Mouse (Mus musculus): Measurements from ENCODE around the gene Slc39a11. TPM values are rescaled to one million over a fixed set of nuclear protein-coding genes. Genes with fewer than 3 reads are reported as not detected.

The Slc39a11 gene
- polyA plus RNA-seq, 1 experiment, result 32.4 TPM

DNA sequence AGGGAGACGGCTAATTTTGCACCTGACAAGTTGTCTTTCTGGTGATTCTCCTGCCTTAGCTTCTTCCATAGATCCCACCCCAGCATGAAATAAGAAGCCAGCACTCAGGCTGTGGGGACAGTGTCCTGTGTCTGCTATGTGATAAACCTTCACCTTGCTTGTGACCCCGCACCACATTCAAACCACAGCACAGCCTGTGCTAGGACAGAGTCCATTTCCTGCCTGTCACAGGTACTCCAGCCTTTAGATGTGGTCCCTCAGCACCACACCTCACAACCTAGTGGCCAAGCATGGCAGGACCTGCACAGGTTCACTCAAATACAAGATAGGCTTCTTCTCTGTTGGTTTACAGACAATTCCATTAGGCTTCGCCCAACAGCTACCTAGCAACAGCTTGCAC lies 328.3 kb downstream of the Slc39a11 start:
- no peaks in the 10 kb centered on the region for H3K36me3 ChIP-seq (ENCODE audit: control insufficient read depth, insufficient read depth, low read length)
- no peak overlapping the region for H3K4me3 ChIP-seq (ENCODE audit: low read depth, low read length)
- no peak overlapping the region for H3K27ac ChIP-seq (ENCODE audit: insufficient read depth, low read depth, low read length)
- H3K4me1 ChIP-seq (ENCODE audit: control insufficient read depth, insufficient read depth, insufficient read length, low read length), result no peaks in the 10 kb centered on the region; the same call in 1 of the 2 replicates
- no peak for TF ChIP-seq POLR2A (IDR thresholded peaks at IDR 0.05; ENCODE audit: low read depth, low read length)
- no peak for TF ChIP-seq CTCF (IDR thresholded peaks at IDR 0.05; ENCODE audit: extremely low read depth, insufficient read length, insufficient replicate concordance, low read depth, low read length)
- 82% methylated on average over 3 of the region's 3 CpGs for WGBS
- no peaks in the 10 kb centered on the region for H3K27me3 ChIP-seq (ENCODE audit: control insufficient read depth, insufficient read depth, low read length)

DNA sequence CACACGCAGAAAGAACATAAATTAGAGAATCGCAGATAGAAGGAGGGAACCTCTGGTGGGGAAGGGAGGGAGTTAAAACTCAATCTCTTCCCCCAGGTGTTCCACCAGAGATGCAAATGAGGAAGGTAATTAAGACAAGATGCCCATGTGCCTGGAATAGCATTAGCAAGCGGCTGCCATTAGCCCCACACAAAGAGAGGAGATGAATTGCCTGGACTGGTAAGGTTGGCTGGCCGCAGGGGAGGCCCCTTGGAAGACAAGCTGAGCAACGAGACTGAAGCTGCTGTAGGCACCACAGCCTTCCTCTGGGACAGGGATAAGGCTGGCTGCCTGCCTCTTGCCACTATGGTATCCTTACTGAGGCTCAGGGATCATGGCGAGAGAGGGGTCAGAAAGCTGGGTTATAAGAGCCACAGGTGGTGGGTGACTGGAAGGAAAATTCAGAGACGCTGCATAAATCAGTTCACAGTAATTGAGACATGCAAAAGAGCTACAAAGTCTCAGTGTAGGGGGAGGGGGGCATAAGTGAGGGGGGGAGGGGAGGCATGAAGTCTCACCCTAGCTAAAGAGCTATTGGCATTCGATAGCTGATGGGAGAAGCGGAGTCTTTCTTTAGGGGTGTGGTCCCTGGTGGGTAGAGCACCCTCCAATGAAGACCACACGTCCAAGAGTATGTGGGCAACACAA lies 340.5 kb downstream of the Slc39a11 start:
- no peaks in the 10 kb centered on the region for H3K36me3 ChIP-seq (ENCODE audit: control insufficient read depth, insufficient read depth, low read length)
- TF ChIP-seq POLR2A (IDR thresholded peaks at IDR 0.05; ENCODE audit: low read depth, low read length) (no peak), CTCF (IDR thresholded peaks at IDR 0.05; ENCODE audit: extremely low read depth, insufficient read length, insufficient replicate concordance, low read depth, low read length) (no peak)
- H3K27ac ChIP-seq (ENCODE audit: insufficient read depth, low read depth, low read length), result no peak overlapping the region
- no peaks in the 10 kb centered on the region for H3K4me1 ChIP-seq (ENCODE audit: control insufficient read depth, insufficient read depth, insufficient read length, low read length)
- no peak overlapping the region for H3K4me3 ChIP-seq (ENCODE audit: low read depth, low read length)
- no peaks in the 10 kb centered on the region for H3K27me3 ChIP-seq (ENCODE audit: control insufficient read depth, insufficient read depth, low read length)
- 92% methylated on average over 10 of the region's 10 CpGs for WGBS

DNA sequence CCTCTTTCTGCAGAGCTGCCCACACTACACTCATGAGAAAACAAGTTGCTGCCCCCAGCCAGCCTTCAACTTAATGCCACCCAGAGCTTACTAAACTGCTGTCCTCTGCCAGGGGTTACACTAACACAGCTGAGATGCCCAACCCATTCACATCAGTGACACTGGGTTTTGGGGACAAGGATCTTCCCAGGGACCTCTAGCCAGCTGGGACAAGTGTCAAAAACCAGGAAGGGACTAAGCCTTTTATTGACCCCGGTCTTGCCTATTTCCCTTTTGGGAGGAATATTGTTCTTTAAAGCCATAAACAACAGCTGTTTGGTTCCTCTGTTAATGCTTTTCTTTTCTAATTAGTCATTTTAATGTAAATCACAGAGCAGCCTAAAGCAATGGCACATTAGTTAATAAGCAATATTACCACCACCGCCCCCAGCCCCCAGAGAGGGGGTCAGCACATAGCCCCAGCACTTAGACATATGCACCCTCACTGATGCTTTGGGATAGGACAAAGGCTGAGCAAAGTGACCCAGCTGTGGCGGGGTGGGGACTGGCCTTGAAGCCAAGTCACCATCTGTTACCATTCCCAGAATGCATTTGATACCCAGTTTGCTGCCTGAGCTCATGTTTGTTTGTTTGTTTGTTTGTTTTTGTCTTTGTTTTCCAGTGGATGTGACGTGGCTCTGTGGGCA lies 341.5 kb downstream of the Slc39a11 start:
- no peaks in the 10 kb centered on the region for H3K27me3 ChIP-seq (ENCODE audit: control insufficient read depth, insufficient read depth, low read length)
- H3K4me1 ChIP-seq (ENCODE audit: control insufficient read depth, insufficient read depth, insufficient read length, low read length), result no peaks in the 10 kb centered on the region
- TF ChIP-seq POLR2A (IDR thresholded peaks at IDR 0.05; ENCODE audit: low read depth, low read length), result no peak
- TF ChIP-seq CTCF (IDR thresholded peaks at IDR 0.05; ENCODE audit: extremely low read depth, insufficient read length, insufficient replicate concordance, low read depth, low read length), result no peak
- no peaks in the 10 kb centered on the region for H3K36me3 ChIP-seq (ENCODE audit: control insufficient read depth, insufficient read depth, low read length)
- 75% methylated on average over 4 of the region's 4 CpGs for WGBS
- H3K4me3 ChIP-seq (ENCODE audit: low read depth, low read length), result no peak overlapping the region
- no peak overlapping the region for H3K27ac ChIP-seq (ENCODE audit: insufficient read depth, low read depth, low read length)

DNA sequence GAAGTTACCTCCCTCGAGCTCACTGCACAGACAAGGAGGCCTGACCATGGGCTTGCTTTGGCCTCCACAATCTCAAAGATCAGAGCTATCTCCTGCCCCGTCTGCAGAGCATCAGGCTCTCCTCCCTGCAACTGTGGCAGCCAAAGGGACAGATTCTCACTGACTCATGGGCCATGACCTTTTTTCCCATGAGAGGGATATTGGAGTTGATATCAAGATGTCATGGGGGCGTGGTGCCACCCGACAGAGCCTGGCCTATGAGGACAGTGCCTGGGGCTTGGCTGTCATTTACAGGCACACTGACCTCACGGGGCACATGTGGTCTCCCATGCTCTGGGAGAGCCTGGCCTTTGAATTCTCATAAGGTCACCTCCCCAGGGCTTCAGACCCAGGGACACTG lies 346.7 kb downstream of the Slc39a11 start:
- Histone ChIP-seq H3K27me3 (ENCODE audit: control insufficient read depth, insufficient read depth, low read length) (no peaks in the 10 kb centered on the region), H3K36me3 (ENCODE audit: control insufficient read depth, insufficient read depth, low read length) (no peaks in the 10 kb centered on the region), H3K4me3 (ENCODE audit: low read depth, low read length) (no peak overlapping the region), H3K4me1 (ENCODE audit: control insufficient read depth, insufficient read depth, insufficient read length, low read length) (no peaks in the 10 kb centered on the region), H3K27ac (ENCODE audit: insufficient read depth, low read depth, low read length) (no peak overlapping the region)
- TF ChIP-seq CTCF (IDR thresholded peaks at IDR 0.05; ENCODE audit: extremely low read depth, insufficient read length, insufficient replicate concordance, low read depth, low read length) (no peak), POLR2A (IDR thresholded peaks at IDR 0.05; ENCODE audit: low read depth, low read length) (no peak)
- 85% methylated on average over 5 of the region's 5 CpGs for WGBS

DNA sequence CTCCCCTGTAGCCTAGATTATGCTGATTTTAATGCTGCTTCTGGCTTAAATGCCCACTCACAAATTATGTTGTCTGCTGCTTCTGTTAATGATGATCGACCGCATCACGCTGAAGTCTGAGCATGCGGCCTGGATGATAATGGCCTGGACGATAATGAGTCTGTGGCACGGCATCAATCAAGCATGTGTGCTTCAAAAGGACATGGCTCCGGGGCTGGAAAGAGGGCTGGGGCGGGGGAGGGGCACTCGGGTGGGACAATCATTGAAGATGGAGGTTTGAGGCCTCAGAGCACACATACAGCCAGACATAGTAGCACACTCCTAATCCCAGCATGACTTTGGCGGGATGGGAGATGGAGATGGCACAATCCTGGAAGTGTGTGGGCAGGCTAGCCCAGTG lies 350.4 kb downstream of the Slc39a11 start:
- Histone ChIP-seq H3K4me1 (ENCODE audit: control insufficient read depth, insufficient read depth, insufficient read length, low read length) (peaks cover 8% of the 10 kb centered on the region), H3K4me3 (ENCODE audit: low read depth, low read length) (no peak overlapping the region), H3K27ac (ENCODE audit: insufficient read depth, low read depth, low read length) (no peak overlapping the region), H3K36me3 (ENCODE audit: control insufficient read depth, insufficient read depth, low read length) (no peaks in the 10 kb centered on the region), H3K27me3 (ENCODE audit: control insufficient read depth, insufficient read depth, low read length) (no peaks in the 10 kb centered on the region)
- TF ChIP-seq POLR2A (IDR thresholded peaks at IDR 0.05; ENCODE audit: low read depth, low read length) (no peak), CTCF (IDR thresholded peaks at IDR 0.05; ENCODE audit: extremely low read depth, insufficient read length, insufficient replicate concordance, low read depth, low read length) (no peak)
- 93% methylated on average over 10 of the region's 10 CpGs for WGBS

DNA sequence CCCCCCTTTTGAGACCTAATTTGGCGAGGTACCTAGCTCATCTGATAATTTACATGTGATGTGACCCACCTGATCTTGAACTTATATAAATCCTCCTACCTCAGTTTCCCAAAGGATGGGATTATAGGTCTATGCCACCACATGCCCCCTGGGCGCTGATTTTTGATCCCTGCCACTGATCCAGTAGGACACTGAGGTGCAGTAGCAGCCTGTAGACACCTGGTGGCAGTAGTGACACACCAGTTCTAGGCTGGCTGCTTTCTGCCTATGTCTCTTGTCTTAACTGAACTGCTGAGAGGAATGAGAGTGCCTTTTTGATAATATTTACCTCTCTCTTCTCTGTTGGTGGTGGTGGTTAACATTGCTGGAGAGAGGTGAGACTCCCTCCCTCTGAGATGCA lies 352.1 kb downstream of the Slc39a11 start:
- peak; percentile 89; the same call in 1 of the 2 replicates for TF ChIP-seq CTCF (IDR thresholded peaks at IDR 0.05; ENCODE audit: extremely low read depth, insufficient read length, insufficient replicate concordance, low read depth, low read length)
- TF ChIP-seq POLR2A (IDR thresholded peaks at IDR 0.05; ENCODE audit: low read depth, low read length), result no peak
- no peak overlapping the region for H3K27ac ChIP-seq (ENCODE audit: insufficient read depth, low read depth, low read length)
- H3K27me3 ChIP-seq (ENCODE audit: control insufficient read depth, insufficient read depth, low read length), result no peaks in the 10 kb centered on the region
- peaks cover 14% of the 10 kb centered on the region for H3K4me1 ChIP-seq (ENCODE audit: control insufficient read depth, insufficient read depth, insufficient read length, low read length)
- no peak overlapping the region for H3K4me3 ChIP-seq (ENCODE audit: low read depth, low read length)
- WGBS, result 13% methylated on average over 2 of the region's 2 CpGs
- H3K36me3 ChIP-seq (ENCODE audit: control insufficient read depth, insufficient read depth, low read length), result no peaks in the 10 kb centered on the region

DNA sequence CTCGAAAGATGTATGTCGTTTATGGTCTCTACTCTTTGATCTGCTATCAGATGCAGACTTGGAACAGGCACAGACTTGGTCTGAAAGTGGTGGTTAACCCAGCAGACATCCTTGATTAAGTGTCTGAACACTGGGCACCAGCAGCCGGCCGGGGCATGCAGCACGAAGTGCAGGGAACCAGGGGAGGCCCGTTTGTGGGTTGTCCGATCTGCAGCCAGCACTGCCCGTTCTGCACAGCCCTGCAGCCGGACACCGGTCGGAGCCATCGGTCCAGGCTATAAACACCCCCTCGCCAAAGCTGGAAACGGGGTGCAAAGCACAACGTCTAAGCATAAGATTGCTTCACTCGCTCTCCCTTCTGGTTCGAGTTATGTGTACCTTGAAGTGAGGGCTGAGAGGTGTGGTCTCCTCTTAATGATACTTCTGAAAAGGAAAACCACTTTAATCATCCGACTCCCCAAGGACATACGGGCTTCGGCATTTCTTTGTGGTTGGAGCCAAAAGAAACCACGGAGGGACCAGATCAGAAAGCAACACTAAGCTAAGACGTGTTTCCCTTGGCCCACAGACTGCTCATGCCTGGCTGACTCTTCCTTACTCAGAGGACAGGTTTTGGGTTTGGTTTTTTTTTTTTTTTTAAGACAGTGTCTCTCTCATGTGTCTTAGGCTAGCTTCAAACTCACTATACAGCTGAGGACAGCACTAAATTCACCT lies 352.8 kb downstream of the Slc39a11 start:
- Histone ChIP-seq H3K4me3 (ENCODE audit: low read depth, low read length) (peak overlapping the region; percentile 26), H3K4me1 (ENCODE audit: control insufficient read depth, insufficient read depth, insufficient read length, low read length) (peaks cover 19% of the 10 kb centered on the region), H3K27me3 (ENCODE audit: control insufficient read depth, insufficient read depth, low read length) (no peaks in the 10 kb centered on the region), H3K27ac (ENCODE audit: insufficient read depth, low read depth, low read length) (no peak overlapping the region), H3K36me3 (ENCODE audit: control insufficient read depth, insufficient read depth, low read length) (no peaks in the 10 kb centered on the region)
- TF ChIP-seq POLR2A (IDR thresholded peaks at IDR 0.05; ENCODE audit: low read depth, low read length) (no peak), CTCF (IDR thresholded peaks at IDR 0.05; ENCODE audit: extremely low read depth, insufficient read length, insufficient replicate concordance, low read depth, low read length) (no peak)
- WGBS, result 33% methylated on average over 22 of the region's 22 CpGs

Measured in small intestine, adult 2 months (tissue).